Mouse (Mus musculus): Measurements from ENCODE around the gene Il3.

Gene Il3

GRCm38 (mm10) chr11:54287821-54288453 is 20.9 kb upstream of the Il3 start:
- in situ Hi-C loops (cut with MboI; ENCODE audit: low sequenced_read_pairs): no loop called here

GRCm38 (mm10) chr11:54271437-54271949 is 4.4 kb upstream of the Il3 start:
- in situ Hi-C loops (cut with MboI; ENCODE audit: low sequenced_read_pairs): loop anchor here (25.0 kb wide), 1 partner anchor 534 kb away; no protein-coding TSS in a partner anchor

- in situ Hi-C loops (cut with MboI; ENCODE audit: low sequenced_read_pairs): loop anchor here (25.0 kb wide), 1 partner anchor 532 kb away; no protein-coding TSS in a partner anchor
Observed at GRCm38 (mm10) chr11:54269191-54269896, 2.3 kb upstream of the Il3 start.

GRCm38 (mm10) chr11:54264542-54264941 is 2.5 kb downstream of the Il3 start:
- in situ Hi-C loops (cut with MboI; ENCODE audit: low sequenced_read_pairs): loop anchor here (25.0 kb wide), 1 partner anchor 527 kb away; no protein-coding TSS in a partner anchor

GRCm38 (mm10) chr11:54263405-54264031 is 3.6 kb downstream of the Il3 start:
- in situ Hi-C loops (cut with MboI; ENCODE audit: low sequenced_read_pairs): loop anchor here (25.0 kb wide), 1 partner anchor 526 kb away; no protein-coding TSS in a partner anchor

GRCm38 (mm10) chr11:54256624-54257376 is 10.3 kb downstream of the Il3 start:
- in situ Hi-C loops (cut with MboI; ENCODE audit: low sequenced_read_pairs): loop anchor here (5.0 to 25.0 kb wide), 2 partner anchors 114 to 519 kb away; no protein-coding TSS in a partner anchor

GRCm38 (mm10) chr11:54254114-54254513 is 13.0 kb downstream of the Il3 start:
- in situ Hi-C loops (cut with MboI; ENCODE audit: low sequenced_read_pairs): loop anchor here (25.0 kb wide), 1 partner anchor 517 kb away; no protein-coding TSS in a partner anchor

- in situ Hi-C loops (cut with MboI; ENCODE audit: low sequenced_read_pairs): loop anchor here (25.0 kb wide), 1 partner anchor 513 kb away; no protein-coding TSS in a partner anchor
Observed at GRCm38 (mm10) chr11:54250575-54250974, 16.5 kb downstream of the Il3 start.

- in situ Hi-C loops (cut with MboI; ENCODE audit: low sequenced_read_pairs): loop anchor here (25.0 kb wide), 1 partner anchor 512 kb away; no protein-coding TSS in a partner anchor
Observed at GRCm38 (mm10) chr11:54249748-54250147, 17.3 kb downstream of the Il3 start.

GRCm38 (mm10) chr11:54248940-54249717 is 17.9 kb downstream of the Il3 start, which contains the start of gene Csf2:
TSS of gene Csf2 (minus strand) at chr11:54249667.
- in situ Hi-C loops (cut with MboI; ENCODE audit: low sequenced_read_pairs): no loop called here

- in situ Hi-C loops (cut with MboI; ENCODE audit: low sequenced_read_pairs): no loop called here
Observed at GRCm38 (mm10) chr11:54247251-54247950, 19.7 kb downstream of the Il3 start.

- in situ Hi-C loops (cut with MboI; ENCODE audit: low sequenced_read_pairs): no loop called here
Observed at GRCm38 (mm10) chr11:54244465-54244864, 22.6 kb downstream of the Il3 start.

GRCm38 (mm10) chr11:54242494-54242893 is 24.6 kb downstream of the Il3 start:
- in situ Hi-C loops (cut with MboI; ENCODE audit: low sequenced_read_pairs): no loop called here

GRCm38 (mm10) chr11:54236939-54237338 is 30.1 kb downstream of the Il3 start:
- in situ Hi-C loops (cut with MboI; ENCODE audit: low sequenced_read_pairs): no loop called here

- in situ Hi-C loops (cut with MboI; ENCODE audit: low sequenced_read_pairs): no loop called here
Observed at GRCm38 (mm10) chr11:54227478-54227877, 39.6 kb downstream of the Il3 start.

GRCm38 (mm10) chr11:54224475-54224986 is 42.5 kb downstream of the Il3 start:
- in situ Hi-C loops (cut with MboI; ENCODE audit: low sequenced_read_pairs): no loop called here

GRCm38 (mm10) chr11:54223637-54224474 is 43.2 kb downstream of the Il3 start:
- in situ Hi-C loops (cut with MboI; ENCODE audit: low sequenced_read_pairs): no loop called here

Data from CH12F3 (cell line).